Mouse (Mus musculus) MEL (cell line): Measurements from ENCODE around the gene Col24a1. TPM values are rescaled to one million over a fixed set of nuclear protein-coding genes. Genes with fewer than 3 reads are reported as not detected.

Experiments
- DNase-seq: peaks from one replicate; pipeline ENCODE4 v3.0.0; 2011; ENCODE audit warnings: low read depth, low spot score
- H3K27ac ChIP-seq: 2 replicates; pipeline ENCODE4 v1.5.1; 2012; ENCODE audit warnings: low read depth, mild to moderate bottlenecking, control low read depth, low read length, moderate library complexity; ENCODE audit not compliant: control insufficient read depth
- H3K27me3 ChIP-seq, 2 experiments: fragments of 150-350 bp in 1 of 2; sonication (generic) in 1 of 2; 2 replicates each; pipeline ENCODE4 v1.6.1; 2012; ENCODE audit warnings: low read length in 2 of 2, mild to moderate bottlenecking in 2 of 2, improper control_type of control experiment in 1 of 2, moderate library complexity in 1 of 2; ENCODE audit not compliant: insufficient read depth in 2 of 2, control insufficient read depth in 1 of 2
- H3K36me3 ChIP-seq, 2 experiments: 2 replicates each; pipeline ENCODE4 v1.6.1; 2012 to 2014; ENCODE audit warnings: low read length in 2 of 2, improper control_type of control experiment in 1 of 2, inconsistent platforms in 1 of 2, mild to moderate bottlenecking in 1 of 2; ENCODE audit not compliant: insufficient read depth in 2 of 2, control insufficient read depth in 1 of 2
- H3K4me1 ChIP-seq, 2 experiments: fragments of 150-350 bp in 1 of 2; sonication (generic) in 1 of 2; 2 replicates each; pipeline ENCODE4 v1.6.1; 2012; ENCODE audit warnings: low read length in 2 of 2, improper control_type of control experiment in 1 of 2, mild to moderate bottlenecking in 1 of 2; ENCODE audit not compliant: insufficient read depth in 2 of 2, control insufficient read depth in 1 of 2
- H3K4me3 ChIP-seq, 2 experiments: fragments of 150-350 bp in 1 of 2; sonication (generic) in 1 of 2; 2 replicates each; pipeline ENCODE4 v1.5.1; 2012; ENCODE audit warnings: low read depth in 2 of 2, low read length in 2 of 2, mild to moderate bottlenecking in 2 of 2, moderate library complexity in 2 of 2, control low read depth in 1 of 2, improper control_type of control experiment in 1 of 2; ENCODE audit not compliant: control insufficient read depth in 1 of 2, insufficient read depth in 1 of 2
- H3K79me2 ChIP-seq: 2 replicates; pipeline ENCODE4 v1.6.1; 2012; ENCODE audit warnings: mild to moderate bottlenecking, low read length, moderate library complexity; ENCODE audit not compliant: control insufficient read depth, poor library complexity, insufficient read depth
- H3K9ac ChIP-seq: 2 replicates; pipeline ENCODE4 v1.6.1; 2012; ENCODE audit warnings: low read depth, mild to moderate bottlenecking, control low read depth, low read length, moderate library complexity; ENCODE audit not compliant: control insufficient read depth, poor library complexity, severe bottlenecking
- H3K9me3 ChIP-seq: fragments of 150-350 bp; sonication (generic); replicated peaks from 2 replicates; pipeline ENCODE4 v1.6.1; 2012; ENCODE audit warnings: mild to moderate bottlenecking, low read length, improper control_type of control experiment, moderate library complexity; ENCODE audit not compliant: insufficient read depth
- CHD1 ChIP-seq: IDR thresholded peaks from 2 replicates; pipeline ENCODE4 v1.6.1; 2012; ENCODE audit warnings: low read depth, mild to moderate bottlenecking, inconsistent platforms, low read length, improper control_type of control experiment
- CTCF ChIP-seq, 3 experiments: IDR thresholded peaks in 2 of 3; conservative IDR thresholded peaks in 1 of 3; 2 replicates each; pipeline ENCODE4 v1.5.1; 2011 to 2012; ENCODE audit warnings: low read length in 3 of 3, low read depth in 2 of 3, mild to moderate bottlenecking in 2 of 3, improper control_type of control experiment in 1 of 3, inconsistent platforms in 1 of 3, mixed read lengths in 1 of 3, moderate library complexity in 1 of 3; ENCODE audit not compliant: control insufficient read depth in 1 of 3, insufficient read depth in 1 of 3, poor library complexity in 1 of 3, severe bottlenecking in 1 of 3
- E2F4 ChIP-seq: IDR thresholded peaks from 2 replicates; pipeline ENCODE4 v1.6.1; 2011; ENCODE audit warnings: low read depth, low read length, improper control_type of control experiment, borderline replicate concordance
- ELF1 ChIP-seq: IDR thresholded peaks from 2 replicates; pipeline ENCODE4 v1.6.1; 2014; ENCODE audit warnings: low read depth, mild to moderate bottlenecking, inconsistent platforms, low read length, improper control_type of control experiment, moderate library complexity
- EP300 ChIP-seq, 2 experiments: IDR thresholded peaks; 2 replicates each; pipeline ENCODE4 v1.6.1; 2011; ENCODE audit warnings: improper control_type of control experiment in 2 of 2, low read length in 2 of 2, low read depth in 1 of 2, mild to moderate bottlenecking in 1 of 2
- GABPA ChIP-seq: IDR thresholded peaks from 2 replicates; pipeline ENCODE4 v1.6.1; 2012; ENCODE audit warnings: low read depth, mild to moderate bottlenecking, inconsistent platforms, low read length, improper control_type of control experiment, moderate library complexity
- KAT2A ChIP-seq: conservative IDR thresholded peaks from 2 replicates; pipeline ENCODE4 v1.6.1; 2012; ENCODE audit warnings: low read depth, low read length, improper control_type of control experiment, inconsistent platforms
- MAFK ChIP-seq: IDR thresholded peaks from 2 replicates; pipeline ENCODE4 v1.6.1; 2011; ENCODE audit warnings: low read depth, mild to moderate bottlenecking, low read length, improper control_type of control experiment, borderline replicate concordance
- MAX ChIP-seq: IDR thresholded peaks from 2 replicates; pipeline ENCODE4 v1.6.1; 2011; ENCODE audit warnings: low read length, improper control_type of control experiment
- MEF2A ChIP-seq: IDR thresholded peaks from 2 replicates; pipeline ENCODE4 v1.6.1; 2014; ENCODE audit warnings: low read depth, mild to moderate bottlenecking, inconsistent platforms, low read length, improper control_type of control experiment; ENCODE audit not compliant: poor library complexity, insufficient replicate concordance, severe bottlenecking; ENCODE audit errors: extremely low read depth
- MXI1 ChIP-seq: IDR thresholded peaks from 2 replicates; pipeline ENCODE4 v1.6.1; 2011; ENCODE audit warnings: mild to moderate bottlenecking, low read depth, low read length, improper control_type of control experiment
- MYB ChIP-seq: IDR thresholded peaks from 2 replicates; pipeline ENCODE4 v1.6.1; 2011; ENCODE audit warnings: mild to moderate bottlenecking, low read depth, low read length, improper control_type of control experiment
- MYC ChIP-seq: IDR thresholded peaks from 2 replicates; pipeline ENCODE4 v1.6.1; 2011; ENCODE audit warnings: low read depth, mild to moderate bottlenecking, low read length, improper control_type of control experiment, moderate library complexity
- NRF1 ChIP-seq: IDR thresholded peaks from 2 replicates; pipeline ENCODE4 v1.6.1; 2014; ENCODE audit warnings: low read depth, mild to moderate bottlenecking, inconsistent platforms, low read length, improper control_type of control experiment, moderate library complexity; ENCODE audit not compliant: poor library complexity, insufficient read depth, severe bottlenecking
- POLR2A ChIP-seq, 2 experiments: IDR thresholded peaks; 2 replicates each; pipeline ENCODE4 v1.6.1; 2011 to 2012; ENCODE audit warnings: low read length in 2 of 2, mild to moderate bottlenecking in 2 of 2, control low read depth in 1 of 2, improper control_type of control experiment in 1 of 2, low read depth in 1 of 2, moderate library complexity in 1 of 2; ENCODE audit not compliant: control insufficient read depth in 1 of 2, insufficient read depth in 1 of 2, poor library complexity in 1 of 2
- POLR2AphosphoS5 ChIP-seq: IDR thresholded peaks from 2 replicates; pipeline ENCODE4 v1.6.1; 2012; ENCODE audit warnings: low read depth, borderline replicate concordance, mild to moderate bottlenecking, inconsistent platforms, low read length, moderate library complexity, mixed read lengths
- SMC3 ChIP-seq: IDR thresholded peaks from 2 replicates; pipeline ENCODE4 v1.6.1; 2011; ENCODE audit warnings: low read depth, low read length, improper control_type of control experiment
- TCF12 ChIP-seq: IDR thresholded peaks from 2 replicates; pipeline ENCODE4 v1.6.1; 2014; ENCODE audit warnings: low read depth, mild to moderate bottlenecking, inconsistent platforms, low read length, improper control_type of control experiment, moderate library complexity
- UBTF ChIP-seq: IDR thresholded peaks from 2 replicates; pipeline ENCODE4 v1.6.1; 2012; ENCODE audit warnings: low read depth, mild to moderate bottlenecking, inconsistent platforms, low read length, improper control_type of control experiment, moderate library complexity, borderline replicate concordance; ENCODE audit not compliant: insufficient read depth
- ZMIZ1 ChIP-seq: IDR thresholded peaks from 2 replicates; pipeline ENCODE4 v1.6.1; 2012; ENCODE audit warnings: low read depth, mild to moderate bottlenecking, inconsistent platforms, low read length, improper control_type of control experiment, moderate library complexity
- ZNF384 ChIP-seq: IDR thresholded peaks from 2 replicates; pipeline ENCODE4 v1.6.1; 2012; ENCODE audit warnings: low read depth, mild to moderate bottlenecking, inconsistent platforms, low read length, improper control_type of control experiment
- polyA plus RNA-seq, 2 experiments: library from polyadenylated mRNA; stranded (reverse) in 1 of 2; unstranded in 1 of 2; fragments of >175 nt in 1 of 2; fragments of >200 nt in 1 of 2; gene quantifications; 2 replicates each; pipeline versions ENCODE4 v1.2.1 to v1.2.4; 2012; ENCODE audit warnings: low replicate concordance in 2 of 2, low read depth in 1 of 2; ENCODE audit not compliant: insufficient read length in 2 of 2, insufficient read depth in 1 of 2, missing spikeins in 1 of 2
- total RNA-seq: library from RNA; depleted of rRNA; stranded (reverse); fragments of 300-350 nt; gene quantifications from 2 replicates; pipeline ENCODE4 v1.2.3, GENCODE M21; 2012

Col24a1 gene
- total and polyA plus RNA-seq, 3 experiments = not detected

- DNase-seq = peak; percentile 8
- H3K27ac ChIP-seq = no peak overlapping the region
- TF ChIP-seq TCF12 (0 out of 2 replicates have a peak, but pooled peaks have one; percentile 35), CHD1 (no peak)
- H3K4me3 ChIP-seq = no peak overlapping the region
- no peak overlapping the region for H3K9ac ChIP-seq
- no peaks in the 10 kb centered on the region for H3K79me2 ChIP-seq
- no peaks in the 10 kb centered on the region for H3K36me3 ChIP-seq
- H3K9me3 ChIP-seq = no peaks in the 10 kb centered on the region
- H3K27me3 ChIP-seq = no peaks in the 10 kb centered on the region
- H3K4me1 ChIP-seq = no peaks in the 10 kb centered on the region
These were observed 33.1 kb downstream of the Col24a1 start for GRCm38 (mm10) chr3:145325402-145325801.

DNA sequence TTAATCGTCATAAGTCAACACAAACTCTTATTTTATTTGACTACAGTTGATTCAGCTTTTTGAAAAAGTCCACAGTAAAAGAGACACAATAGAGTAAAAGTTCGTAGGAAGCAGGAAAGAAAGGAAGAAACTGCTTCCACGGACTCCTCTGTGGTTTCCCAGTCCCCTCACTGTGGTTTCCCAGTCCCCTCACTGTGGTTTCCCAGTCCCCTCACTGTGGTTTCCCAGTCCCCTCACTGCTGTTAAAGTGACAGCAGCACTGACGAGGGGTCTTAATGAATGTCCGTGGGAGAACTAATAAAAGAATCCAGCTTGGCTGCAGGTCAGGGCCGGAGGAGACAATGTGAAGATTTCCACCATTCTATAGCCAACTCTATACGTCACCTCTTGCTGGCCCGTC, 39.4 kb downstream of the Col24a1 start:
- H3K9me3 ChIP-seq = no peaks in the 10 kb centered on the region
- DNase-seq = no peak
- H3K4me3 ChIP-seq = no peak overlapping the region
- no peak overlapping the region for H3K27ac ChIP-seq
- no peaks in the 10 kb centered on the region for H3K4me1 ChIP-seq
- no peak overlapping the region for H3K9ac ChIP-seq
- TF ChIP-seq NRF1 = no peak
- no peak for TF ChIP-seq MEF2A
- TF ChIP-seq ZMIZ1 = no peak
- no peaks in the 10 kb centered on the region for H3K36me3 ChIP-seq
- H3K27me3 ChIP-seq = no peaks in the 10 kb centered on the region
- H3K79me2 ChIP-seq = no peaks in the 10 kb centered on the region

- Histone ChIP-seq H3K9ac (no peak overlapping the region), H3K79me2 (no peaks in the 10 kb centered on the region), H3K36me3 (no peaks in the 10 kb centered on the region), H3K27me3 (no peaks in the 10 kb centered on the region), H3K27ac (no peak overlapping the region), H3K9me3 (no peaks in the 10 kb centered on the region), H3K4me3 (no peak overlapping the region), H3K4me1 (no peaks in the 10 kb centered on the region)
- TF ChIP-seq ZNF384 (no peak), MAX (no peak), ZMIZ1 (no peak), UBTF (no peak), MXI1 (no peak), MAFK (no peak), E2F4 (no peak), ELF1 (no peak), TCF12 (no peak), POLR2AphosphoS5 (no peak), POLR2A (IDR thresholded peaks at IDR 0.05; ENCODE audit: control insufficient read depth in 1 of 2, insufficient read depth in 1 of 2, low read depth in 1 of 2, low read length in 2 of 2, poor library complexity in 1 of 2) (no peak), EP300 (IDR thresholded peaks at IDR 0.05; ENCODE audit: low read depth in 1 of 2, low read length in 2 of 2) (no peak), KAT2A (no peak), SMC3 (no peak), NRF1 (no peak), GABPA (no peak), MYC (no peak), CTCF (IDR thresholded peaks at IDR 0.05 in 2 of 3, conservative IDR thresholded peaks at IDR 0.05 in 1 of 3; ENCODE audit: control insufficient read depth in 1 of 3, insufficient read depth in 1 of 3, low read depth in 2 of 3, low read length in 3 of 3, poor library complexity in 1 of 3, severe bottlenecking in 1 of 3) (no peak), MYB (no peak)
- DNase-seq = no peak
These were observed 41.8 kb downstream of the Col24a1 start for GRCm38 (mm10) chr3:145334046-145334445.
